Mouse (Mus musculus): ENCODE results near the gene Hamp. TPM values are rescaled to one million over a fixed set of nuclear protein-coding genes. Genes with fewer than 3 reads are reported as not detected.
"Not testable (repeated sequence)": the region's sequence is repeated elsewhere in the genome, so short reads cannot be mapped to it uniquely, and the experiment has no call there.

Gene Hamp
- polyA plus RNA-seq, 1 experiment: 3.2 TPM

DNA sequence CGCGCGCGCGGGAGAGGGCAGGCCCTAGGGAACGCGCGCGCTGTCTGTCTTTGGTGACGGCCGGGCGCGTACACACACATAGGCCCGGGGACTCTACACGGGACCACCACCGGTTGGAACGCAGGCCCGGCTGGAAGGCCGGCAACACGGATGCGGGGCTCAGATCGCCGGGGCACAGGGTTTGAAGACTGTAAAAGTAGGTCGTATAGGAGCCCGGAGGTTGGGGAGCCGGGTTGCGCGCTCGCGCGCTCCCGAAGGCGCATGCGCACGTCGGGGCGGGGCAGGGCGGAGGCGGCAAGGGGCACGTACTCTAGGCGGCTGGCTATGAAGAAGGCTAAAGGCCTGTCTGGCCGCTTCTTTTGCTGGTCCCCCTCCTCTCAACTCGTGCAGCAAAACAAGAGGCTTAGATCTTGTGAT, 13.5 kb upstream of the Hamp start:
- DNase-seq (ENCODE audit: low read depth, low spot score): peak; percentile 70
- WGBS: under 1% methylated on average over 43 of the region's 43 CpGs

GRCm38 (mm10) chr7:30956756-30957366, 13.0 kb upstream of the Hamp start, which contains the start of gene Usf2:
Usf2 (minus strand) TSS chr7:30956803.
- 3% methylated on average over 40 of the region's 82 CpGs for WGBS
- no peak for DNase-seq (ENCODE audit: low read depth, low spot score)

GRCm38 (mm10) chr7:30956357-30956751, 12.5 kb upstream of the Hamp start:
- no peak for DNase-seq (ENCODE audit: low read depth, low spot score)
- 1% methylated on average over 36 of the region's 49 CpGs for WGBS

DNA sequence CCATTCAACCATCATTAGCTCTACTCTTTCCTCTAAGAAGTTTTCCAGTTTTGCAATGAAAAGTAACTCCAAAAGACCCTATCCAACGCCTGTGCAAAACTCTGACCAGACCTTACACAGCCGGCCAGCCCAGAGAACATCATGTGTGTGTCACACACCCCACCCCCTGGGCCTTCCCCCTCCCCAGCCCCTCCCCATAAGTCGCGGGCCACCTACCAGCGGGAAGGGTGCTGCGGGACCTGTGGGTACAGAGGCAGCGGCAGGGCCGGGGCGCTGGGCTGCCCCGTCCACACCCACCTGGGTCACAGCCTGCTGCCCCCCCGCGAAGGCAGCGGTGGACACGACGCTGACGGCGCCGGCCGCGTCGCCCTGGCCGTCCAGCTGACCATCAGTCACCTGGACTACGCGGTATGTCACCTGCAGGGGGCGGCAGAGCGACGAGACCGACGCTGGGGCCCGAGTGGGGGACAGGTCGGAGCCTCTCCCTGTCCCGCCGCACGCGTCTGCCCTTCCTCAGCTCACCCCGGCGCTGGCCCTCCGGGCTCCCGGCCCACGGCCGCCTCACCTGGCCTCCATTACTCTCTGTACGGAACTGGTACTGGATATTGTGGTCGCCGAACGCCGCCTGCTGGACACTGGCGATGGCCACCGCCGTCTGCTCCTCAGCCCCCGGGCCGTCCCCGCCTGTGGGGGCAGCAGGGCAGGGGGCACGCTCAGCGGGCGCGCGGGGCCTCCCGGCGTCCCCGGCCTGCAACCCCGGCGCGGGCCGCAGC, 11.9 kb upstream of the Hamp start:
- DNase-seq (ENCODE audit: low read depth, low spot score): no peak
- WGBS: under 1% methylated on average over 64 of the region's 64 CpGs

GRCm38 (mm10) chr7:30954971-30955520, 11.2 kb upstream of the Hamp start:
- WGBS: 74% methylated on average over 12 of the region's 12 CpGs
- DNase-seq (ENCODE audit: low read depth, low spot score): no peak

GRCm38 (mm10) chr7:30954036-30954435, 10.2 kb upstream of the Hamp start:
- DNase-seq (ENCODE audit: low read depth, low spot score): no peak
- 42% methylated on average over 3 of the region's 3 CpGs for WGBS

- WGBS: 83% methylated on average over 6 of the region's 6 CpGs
Measured at GRCm38 (mm10) chr7:30953459-30953858, 9.6 kb upstream of the Hamp start.

GRCm38 (mm10) chr7:30952441-30953265, 8.8 kb upstream of the Hamp start:
- WGBS: 95% methylated on average over 16 of the region's 16 CpGs
- DNase-seq (ENCODE audit: low read depth, low spot score): no peak

More at GRCm38 (mm10) chr7:30953459-30953858, 9.6 kb upstream of the Hamp start:
- DNase-seq (ENCODE audit: low read depth, low spot score): no peak

DNA sequence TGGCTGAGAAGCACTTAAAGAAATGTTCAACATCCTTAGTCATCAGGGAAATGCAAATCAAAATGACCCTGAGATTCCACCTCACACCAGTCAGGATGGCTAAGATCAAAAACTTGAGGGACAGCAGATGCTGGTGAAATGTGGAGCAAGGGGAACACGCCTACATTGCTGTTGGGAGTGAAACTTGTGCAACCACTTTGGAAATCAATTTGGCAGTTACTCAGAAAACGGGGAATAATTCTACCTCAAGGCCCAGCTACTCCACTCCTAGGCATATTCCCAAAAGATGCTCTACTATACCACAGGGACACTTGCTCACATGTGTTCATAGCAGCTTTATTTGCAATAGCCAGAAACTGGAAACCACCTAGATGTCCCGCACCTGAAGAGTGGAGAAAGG, 6.1 kb upstream of the Hamp start:
- DNase-seq (ENCODE audit: low read depth, low spot score): not testable (repeated sequence)
- 80% methylated on average over 3 of the region's 3 CpGs for WGBS

DNA sequence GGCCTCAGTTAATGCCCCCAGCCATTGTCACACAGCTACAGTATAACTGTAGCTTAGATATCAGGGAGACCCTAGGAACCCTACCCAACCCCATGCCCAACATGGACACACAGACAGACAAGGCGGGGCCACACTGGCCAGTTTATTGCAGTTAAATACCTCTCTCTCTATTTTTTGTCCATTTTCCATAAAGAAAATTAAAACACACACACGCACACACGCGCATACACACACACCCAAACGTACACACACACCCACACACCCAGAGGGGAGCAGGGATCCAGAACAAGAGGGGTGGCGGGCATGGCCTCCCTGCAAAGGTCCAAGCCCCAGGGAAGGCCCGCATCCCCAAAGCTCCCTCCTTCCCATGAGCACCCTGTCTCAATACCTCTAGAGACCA, 2.0 kb upstream of the Hamp start:
- WGBS: 93% methylated on average over 7 of the region's 7 CpGs
- DNase-seq (ENCODE audit: low read depth, low spot score): no peak

DNA sequence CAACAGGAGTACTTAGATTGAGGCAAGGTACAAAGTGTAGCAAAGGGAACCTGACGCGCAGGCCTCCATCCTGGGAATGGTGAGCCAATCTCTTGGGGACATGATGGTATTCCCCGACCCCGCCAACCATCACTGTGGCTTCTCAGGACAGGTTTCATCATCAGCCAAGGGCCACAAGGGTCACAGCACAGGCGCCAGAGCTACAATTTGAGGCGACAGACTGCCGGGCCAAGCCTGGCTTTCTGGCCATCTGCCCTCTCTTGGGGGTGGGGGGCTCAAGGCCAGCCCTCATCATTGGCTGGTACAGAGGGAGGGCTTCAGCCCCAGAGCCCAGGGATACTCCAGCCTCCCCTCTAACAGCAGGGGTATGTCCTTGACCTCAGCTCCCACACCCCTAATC, 1.6 kb upstream of the Hamp start:
- DNase-seq (ENCODE audit: low read depth, low spot score): not testable (repeated sequence)
- WGBS: 86% methylated on average over 7 of the region's 7 CpGs

GRCm38 (mm10) chr7:30944706-30945105, 874 bp upstream of the Hamp start:
- not testable (repeated sequence) for DNase-seq (ENCODE audit: low read depth, low spot score)
- WGBS: 51% methylated on average over 2 of the region's 2 CpGs

- not testable (repeated sequence) for DNase-seq (ENCODE audit: low read depth, low spot score)
- 34% methylated on average over 3 of the region's 3 CpGs for WGBS
Measured at GRCm38 (mm10) chr7:30942365-30942764, 1.5 kb downstream of the Hamp start.

- WGBS: 52% methylated on average over 1 of the region's 1 CpGs
- DNase-seq (ENCODE audit: low read depth, low spot score): not testable (repeated sequence)
Measured at GRCm38 (mm10) chr7:30940070-30940469, 3.8 kb downstream of the Hamp start.

DNA sequence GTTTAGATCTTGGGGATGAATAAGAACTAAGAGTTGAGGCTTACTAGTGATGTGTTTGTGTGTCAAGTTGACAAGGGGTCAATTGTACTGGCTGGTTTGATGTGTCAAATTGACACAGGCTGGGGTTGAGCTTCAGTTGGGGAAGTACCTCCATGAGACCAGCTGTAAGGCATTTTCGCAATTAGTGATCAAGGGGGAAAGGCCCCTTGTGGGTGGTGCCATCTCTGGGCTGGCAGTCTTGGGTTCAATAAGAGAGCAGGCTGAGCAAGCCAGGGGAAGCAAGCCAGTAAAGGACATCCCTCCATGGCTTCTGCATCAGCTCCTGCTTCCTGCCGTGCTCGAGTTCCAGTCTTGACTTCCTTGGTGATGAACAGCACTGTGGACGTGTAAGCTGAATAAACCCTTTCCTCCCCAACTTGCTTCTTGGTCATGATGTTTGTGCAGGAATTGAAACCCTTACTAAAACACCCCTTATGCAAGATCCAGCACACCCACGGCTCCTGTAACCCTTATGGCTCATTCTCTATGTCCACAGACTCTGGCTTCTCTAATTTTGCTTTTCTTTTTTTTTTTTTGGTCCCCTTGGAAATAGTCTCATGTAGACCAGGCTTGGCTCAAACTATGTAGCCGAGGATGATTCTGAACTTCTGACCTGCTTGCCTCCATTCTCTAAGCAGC, 8.3 kb downstream of the Hamp start:
- 71% methylated on average over 6 of the region's 6 CpGs for WGBS
- DNase-seq (ENCODE audit: low read depth, low spot score): not testable (repeated sequence)

DNA sequence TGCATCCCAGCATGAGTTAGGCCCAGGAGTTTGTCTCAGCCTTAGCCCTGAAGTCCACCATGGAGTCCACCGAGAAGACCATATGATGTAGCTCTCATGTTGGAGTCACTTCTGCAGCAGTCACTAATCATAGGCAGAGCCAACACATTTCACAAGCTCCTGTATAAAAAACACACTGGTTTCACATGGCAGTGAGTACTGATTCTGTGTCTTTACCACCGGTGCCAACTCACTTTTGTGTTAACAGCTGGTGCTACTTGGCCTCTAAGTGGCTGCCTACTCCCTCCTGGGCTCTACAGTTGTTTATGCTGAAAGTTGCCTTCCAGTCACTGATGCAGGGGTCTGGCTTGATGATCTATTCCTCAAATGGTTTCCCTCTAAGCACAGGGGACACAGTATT, 19.3 kb downstream of the Hamp start, which contains the start of gene Hamp2:
Gene Hamp2, minus strand, starts transcription at position 101 of the 400 bp plus-strand sequence.
- 69% methylated on average over 2 of the region's 2 CpGs for WGBS
- DNase-seq (ENCODE audit: low read depth, low spot score): not testable (repeated sequence)

DNA sequence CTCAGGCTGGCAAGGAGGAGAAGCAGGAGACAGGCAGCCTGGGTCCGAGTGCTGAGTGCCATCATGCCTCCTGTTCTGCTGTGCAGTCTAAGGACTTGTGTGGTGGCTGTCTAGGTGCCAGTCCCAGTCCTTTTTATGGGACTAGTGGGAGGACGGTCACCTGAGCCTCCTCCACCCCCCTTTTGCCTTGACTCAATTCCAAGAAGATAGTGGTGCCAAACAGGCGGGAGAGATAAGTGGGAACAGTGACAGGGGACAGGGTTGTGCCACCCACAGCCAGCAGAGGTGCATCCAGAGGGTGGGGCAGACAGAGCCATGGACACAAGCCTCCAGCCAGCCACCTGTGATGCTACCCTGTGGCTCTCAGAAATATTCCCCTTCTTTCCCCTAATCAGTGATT, 19.8 kb downstream of the Hamp start:
- 30% methylated on average over 3 of the region's 3 CpGs for WGBS
- no peak for DNase-seq (ENCODE audit: low read depth, low spot score)

GRCm38 (mm10) chr7:30922490-30922889, 21.3 kb downstream of the Hamp start:
- WGBS: 49% methylated on average over 3 of the region's 3 CpGs
- DNase-seq (ENCODE audit: low read depth, low spot score): not testable (repeated sequence)

DNA sequence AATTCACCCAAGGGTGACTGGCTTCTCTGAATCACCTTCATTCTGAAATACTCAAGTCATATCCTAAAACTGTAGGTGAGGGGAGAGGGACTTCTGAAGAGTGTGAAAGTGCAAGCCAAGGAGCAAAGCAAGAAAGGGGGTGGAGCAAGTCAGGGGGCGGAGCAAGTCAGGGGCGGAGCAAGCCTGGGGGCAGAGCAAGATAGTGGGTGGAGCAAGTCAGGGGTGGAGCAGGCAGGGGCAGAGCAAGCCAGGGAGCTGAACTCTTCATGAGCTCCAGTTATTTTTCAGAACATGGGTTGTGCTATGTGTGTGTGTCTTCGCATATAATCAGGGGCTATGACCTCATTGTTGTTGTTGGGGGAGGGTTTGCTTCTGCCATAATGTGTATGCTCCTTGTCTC, 23.6 kb downstream of the Hamp start:
- DNase-seq (ENCODE audit: low read depth, low spot score): no peak
- 60% methylated on average over 3 of the region's 3 CpGs for WGBS

All from large intestine, adult 2 months (tissue).